Mouse (Mus musculus) forebrain, embryonic 10.5 days (tissue): Measurements from ENCODE around the gene Mov10l1. TPM values are rescaled to one million over a fixed set of nuclear protein-coding genes. Genes with fewer than 3 reads are reported as not detected.

Experiments
- DNase-seq: peaks from one replicate; pipeline ENCODE4 v3.0.0-alpha.2; 2017; ENCODE audit warnings: low spot score; ENCODE audit errors: extremely low spot score
- H3K27ac ChIP-seq: fragments of 300-500 bp; sonication (generic); 2 replicates; pipeline ENCODE4 v1.5.1; 2016; ENCODE audit warnings: mild to moderate bottlenecking
- H3K27me3 ChIP-seq: fragments of 300-500 bp; sonication (generic); 2 replicates; pipeline ENCODE4 v1.6.1; 2016; ENCODE audit warnings: mild to moderate bottlenecking; ENCODE audit not compliant: poor library complexity, severe bottlenecking
- H3K36me3 ChIP-seq: fragments of 300-500 bp; sonication (generic); replicated peaks from 2 replicates; pipeline ENCODE4 v1.6.1; 2016; ENCODE audit warnings: mild to moderate bottlenecking, moderate library complexity
- H3K4me1 ChIP-seq: fragments of 300-500 bp; sonication (generic); 2 replicates; pipeline ENCODE4 v1.6.1; 2016
- H3K4me3 ChIP-seq: fragments of 300-500 bp; sonication (generic); 2 replicates; pipeline ENCODE4 v1.5.1; 2016; ENCODE audit warnings: mild to moderate bottlenecking, moderate library complexity
- H3K9me3 ChIP-seq: fragments of 300-500 bp; sonication (generic); 2 replicates; pipeline ENCODE4 v1.6.1; 2016; ENCODE audit warnings: mild to moderate bottlenecking, moderate library complexity
- WGBS: fragments of 180-500 bp; shearing (Covaris S2); methylation state at CpG from one replicate; pipeline ENCODE4 v1.1.7; 2016; 5-methylcytosine and 5-hydroxymethylcytosine counted together
- polyA plus RNA-seq: library from polyadenylated mRNA; unstranded; fragments of >200 nt; fragmentation: Nextera tagmentation; extraction: Ambion mirVana; gene quantifications from 2 replicates; pipeline ENCODE4 v1.2.1, GENCODE M21; 2016

The Mov10l1 gene
- polyA plus RNA-seq, 1 experiment from 2014 or later = not detected

GRCm38 (mm10) chr15:89088607-89089247 is 106.0 kb downstream of the Mov10l1 start, which contains the start of gene Selenoo:
Gene Selenoo, plus strand, starts transcription at chr15:89089084.
- Histone ChIP-seq H3K36me3 (peaks cover 51% of the 10 kb centered on the region), H3K9me3 (no peaks in the 10 kb centered on the region), H3K27me3 (no peaks in the 10 kb centered on the region), H3K4me1 (peaks cover 26% of the 10 kb centered on the region), H3K27ac (peak within 1 kb of the TSS; percentile 90), H3K4me3 (peak within 1 kb of the TSS; percentile 96)
- WGBS = 2% methylated on average over 38 of the region's 38 CpGs
- peak; percentile 89 for DNase-seq

GRCm38 (mm10) chr15:89089248-89090051 is 106.7 kb downstream of the Mov10l1 start:
- H3K9me3 ChIP-seq = no peaks in the 10 kb centered on the region
- H3K4me1 ChIP-seq = peaks cover 26% of the 10 kb centered on the region
- peak overlapping the region; percentile 96 for H3K4me3 ChIP-seq
- H3K27ac ChIP-seq = peak overlapping the region; percentile 90
- no peak for DNase-seq
- no peaks in the 10 kb centered on the region for H3K27me3 ChIP-seq
- H3K36me3 ChIP-seq = peaks cover 51% of the 10 kb centered on the region
- WGBS = 4% methylated on average over 68 of the region's 68 CpGs

GRCm38 (mm10) chr15:89090662-89091061 is 108.0 kb downstream of the Mov10l1 start:
- 92% methylated on average over 4 of the region's 4 CpGs for WGBS
- peak overlapping the region; percentile 96; the same call in 1 of the 2 replicates for H3K4me3 ChIP-seq
- H3K4me1 ChIP-seq = peaks cover 26% of the 10 kb centered on the region
- no peak for DNase-seq
- H3K9me3 ChIP-seq = no peaks in the 10 kb centered on the region
- H3K27ac ChIP-seq = no peak overlapping the region
- H3K27me3 ChIP-seq = no peaks in the 10 kb centered on the region
- peaks cover 51% of the 10 kb centered on the region for H3K36me3 ChIP-seq

- H3K36me3 ChIP-seq = peaks cover 52% of the 10 kb centered on the region
- peaks cover 26% of the 10 kb centered on the region for H3K4me1 ChIP-seq
- no peaks in the 10 kb centered on the region for H3K9me3 ChIP-seq
- H3K27ac ChIP-seq = no peak overlapping the region
- 87% methylated on average over 5 of the region's 5 CpGs for WGBS
- no peak overlapping the region for H3K4me3 ChIP-seq
- no peaks in the 10 kb centered on the region for H3K27me3 ChIP-seq
- no peak for DNase-seq
These were observed 109.5 kb downstream of the Mov10l1 start for GRCm38 (mm10) chr15:89092181-89092580.

- DNase-seq = no peak
- H3K4me3 ChIP-seq = no peak overlapping the region
- no peaks in the 10 kb centered on the region for H3K9me3 ChIP-seq
- H3K4me1 ChIP-seq = peaks cover 1% of the 10 kb centered on the region
- peaks cover 100% of the 10 kb centered on the region for H3K36me3 ChIP-seq
- H3K27ac ChIP-seq = no peak overlapping the region
- H3K27me3 ChIP-seq = no peaks in the 10 kb centered on the region
- 95% methylated on average over 5 of the region's 5 CpGs for WGBS
These were observed 114.7 kb downstream of the Mov10l1 start for GRCm38 (mm10) chr15:89097450-89097849.

GRCm38 (mm10) chr15:89098616-89099015 is 115.9 kb downstream of the Mov10l1 start:
- Histone ChIP-seq H3K4me3 (no peak overlapping the region), H3K27me3 (no peaks in the 10 kb centered on the region), H3K27ac (no peak overlapping the region), H3K36me3 (peaks cover 100% of the 10 kb centered on the region), H3K4me1 (peaks cover 5% of the 10 kb centered on the region), H3K9me3 (no peaks in the 10 kb centered on the region)
- no peak for DNase-seq
- WGBS = 92% methylated on average over 7 of the region's 7 CpGs

- no peak for DNase-seq
- no peaks in the 10 kb centered on the region for H3K27me3 ChIP-seq
- 96% methylated on average over 12 of the region's 12 CpGs for WGBS
- H3K9me3 ChIP-seq = no peaks in the 10 kb centered on the region
- no peak overlapping the region for H3K4me3 ChIP-seq
- peaks cover 5% of the 10 kb centered on the region for H3K4me1 ChIP-seq
- H3K36me3 ChIP-seq = peaks cover 100% of the 10 kb centered on the region
- no peak overlapping the region for H3K27ac ChIP-seq
These were observed 118.1 kb downstream of the Mov10l1 start for GRCm38 (mm10) chr15:89100823-89101222.

- Histone ChIP-seq H3K4me1 (peaks cover 5% of the 10 kb centered on the region), H3K27me3 (no peaks in the 10 kb centered on the region), H3K27ac (no peak overlapping the region), H3K36me3 (peaks cover 100% of the 10 kb centered on the region), H3K4me3 (no peak overlapping the region), H3K9me3 (no peaks in the 10 kb centered on the region)
- DNase-seq = no peak
- WGBS = 68% methylated on average over 5 of the region's 5 CpGs
These were observed 119.9 kb downstream of the Mov10l1 start for GRCm38 (mm10) chr15:89102646-89103045.

GRCm38 (mm10) chr15:89103921-89104320 is 121.2 kb downstream of the Mov10l1 start:
- H3K9me3 ChIP-seq = no peaks in the 10 kb centered on the region
- peaks cover 100% of the 10 kb centered on the region for H3K36me3 ChIP-seq
- no peak overlapping the region for H3K4me3 ChIP-seq
- 88% methylated on average over 10 of the region's 10 CpGs for WGBS
- no peak overlapping the region for H3K27ac ChIP-seq
- DNase-seq = no peak
- peaks cover 5% of the 10 kb centered on the region for H3K4me1 ChIP-seq
- no peaks in the 10 kb centered on the region for H3K27me3 ChIP-seq

- no peak for DNase-seq
- Histone ChIP-seq H3K36me3 (peaks cover 100% of the 10 kb centered on the region), H3K4me1 (peaks cover 5% of the 10 kb centered on the region), H3K27ac (no peak overlapping the region), H3K4me3 (no peak overlapping the region), H3K9me3 (no peaks in the 10 kb centered on the region), H3K27me3 (no peaks in the 10 kb centered on the region)
- 95% methylated on average over 8 of the region's 8 CpGs for WGBS
These were observed 121.7 kb downstream of the Mov10l1 start for GRCm38 (mm10) chr15:89104425-89104824.

Other genes with a start within 250 kb of the Mov10l1 start
- 21.7 and 22.7 TPM in 2 replicates for gene Brd1, start 248.7 kb upstream of the Mov10l1 start, polyA plus RNA-seq
- 39.6 and 40.3 TPM in 2 replicates for gene Zbed4, start 231.2 kb upstream of the Mov10l1 start, polyA plus RNA-seq
- gene Alg12, start 163.6 kb upstream of the Mov10l1 start, polyA plus RNA-seq = 10.6 and 11.4 TPM in 2 replicates
- gene Creld2, start 163.3 kb upstream of the Mov10l1 start, polyA plus RNA-seq = 96.5 and 103 TPM in 2 replicates
- 40.3 and 43.6 TPM in 2 replicates for gene Pim3, start 120.7 kb upstream of the Mov10l1 start, polyA plus RNA-seq
- not detected in 2 replicates for gene Ttll8, start 28.5 kb upstream of the Mov10l1 start, polyA plus RNA-seq
- gene Mlc1, start 3.9 kb upstream of the Mov10l1 start, polyA plus RNA-seq = 10.2 and 11.5 TPM in 2 replicates
- gene Panx2, start 76.8 kb downstream of the Mov10l1 start, polyA plus RNA-seq = 0.54 and 0.71 TPM in 2 replicates
- 53.4 and 55.9 TPM in 2 replicates for gene Trabd, start 92.2 kb downstream of the Mov10l1 start, polyA plus RNA-seq
- 14.4 and 14.8 TPM in 2 replicates for gene Selenoo, start 106.2 kb downstream of the Mov10l1 start, polyA plus RNA-seq
- gene Tubgcp6, start 140.2 kb downstream of the Mov10l1 start, polyA plus RNA-seq = 25.7 and 26.5 TPM in 2 replicates
- gene Hdac10, start 145.8 kb downstream of the Mov10l1 start, polyA plus RNA-seq = 15.0 and 16.5 TPM in 2 replicates
- gene Mapk12, start 157.8 kb downstream of the Mov10l1 start, polyA plus RNA-seq = 34.9 and 38.4 TPM in 2 replicates
- 35.7 and 36.3 TPM in 2 replicates for gene Mapk11, start 166.7 kb downstream of the Mov10l1 start, polyA plus RNA-seq
- 144 and 155 TPM in 2 replicates for gene Plxnb2, start 197.9 kb downstream of the Mov10l1 start, polyA plus RNA-seq
- 26.4 and 27.7 TPM in 2 replicates for gene Dennd6b, start 213.6 kb downstream of the Mov10l1 start, polyA plus RNA-seq
- gene Ppp6r2, start 228.6 kb downstream of the Mov10l1 start, polyA plus RNA-seq = 24.2 and 28.8 TPM in 2 replicates